Mouse (Mus musculus) layer of hippocampus, adult 11-12 months (tissue): Measurements from ENCODE around the gene 5430427O19Rik.

ENCODE experiments used
- DNase-seq: peaks from one replicate; pipeline ENCODE4 v3.0.0; 2022; ENCODE audit warnings: low spot score

Gene 5430427O19Rik

GRCm38 (mm10) chrX:85869914-85870483 lies at the start of gene 5430427O19Rik:
TSS of gene 5430427O19Rik (plus strand) at chrX:85870354.
- DNase-seq, result no peak

- DNase-seq, result no peak
These were observed 42.3 kb upstream of the 5430427O19Rik start for GRCm38 (mm10) chrX:85827719-85828453.

GRCm38 (mm10) chrX:85829000-85829399 lies 41.2 kb upstream of the 5430427O19Rik start:
- peak; percentile 7 for DNase-seq

- DNase-seq, result no peak
These were observed 31.0 kb upstream of the 5430427O19Rik start for GRCm38 (mm10) chrX:85839174-85839573.

GRCm38 (mm10) chrX:85855938-85856337 lies 14.2 kb upstream of the 5430427O19Rik start:
- no peak for DNase-seq

GRCm38 (mm10) chrX:85857169-85857568 lies 13.0 kb upstream of the 5430427O19Rik start:
- DNase-seq, result no peak

GRCm38 (mm10) chrX:85868079-85868478 lies 2.1 kb upstream of the 5430427O19Rik start:
- DNase-seq, result no peak

GRCm38 (mm10) chrX:85871371-85872056 lies 1.4 kb downstream of the 5430427O19Rik start:
- DNase-seq, result no peak

- DNase-seq, result no peak
These were observed 4.2 kb downstream of the 5430427O19Rik start for GRCm38 (mm10) chrX:85874367-85874766.

GRCm38 (mm10) chrX:85875951-85876350 lies 5.8 kb downstream of the 5430427O19Rik start:
- no peak for DNase-seq

GRCm38 (mm10) chrX:85877747-85878146 lies 7.6 kb downstream of the 5430427O19Rik start:
- DNase-seq, result no peak

GRCm38 (mm10) chrX:85878293-85878692 lies 8.1 kb downstream of the 5430427O19Rik start:
- no peak for DNase-seq

GRCm38 (mm10) chrX:85879198-85879977 lies 9.2 kb downstream of the 5430427O19Rik start:
- DNase-seq, result peak; percentile 27

GRCm38 (mm10) chrX:85886651-85887050 lies 16.5 kb downstream of the 5430427O19Rik start:
- no peak for DNase-seq

- DNase-seq, result no peak
These were observed 31.0 kb downstream of the 5430427O19Rik start for GRCm38 (mm10) chrX:85901195-85901594.

GRCm38 (mm10) chrX:85919034-85919433 lies 48.9 kb downstream of the 5430427O19Rik start:
- peak; percentile 15 for DNase-seq

GRCm38 (mm10) chrX:85932991-85933390 lies 62.8 kb downstream of the 5430427O19Rik start:
- DNase-seq, result no peak
